Mouse (Mus musculus): ENCODE measurements around the gene Wipi2. TPM values are rescaled to one million over a fixed set of nuclear protein-coding genes. Genes with fewer than 3 reads are reported as not detected.

The Wipi2 gene
- polyA plus RNA-seq, 1 experiment, result 52.0 TPM

GRCm38 (mm10) chr5:142660656-142661434 is 33.3 kb downstream of the Wipi2 start:
- H3K36me3 ChIP-seq (ENCODE audit: control insufficient read depth, insufficient read depth), result peaks cover 45% of the 10 kb centered on the region
- TF ChIP-seq E2F4 (IDR thresholded peaks at IDR 0.05; ENCODE audit: insufficient read depth), result no peak
- no peak for TF ChIP-seq POLR2AphosphoS2 (IDR thresholded peaks at IDR 0.05; ENCODE audit: insufficient read length, low read depth)
- TF ChIP-seq REST (IDR thresholded peaks at IDR 0.05; ENCODE audit: insufficient read depth, insufficient read length), result no peak
- TF ChIP-seq TCF3 (IDR thresholded peaks at IDR 0.05; ENCODE audit: insufficient read length, low read depth), result no peak
- no peak for TF ChIP-seq SRF (IDR thresholded peaks at IDR 0.05; ENCODE audit: control insufficient read depth, insufficient read length, low read depth)
- TF ChIP-seq MAX (IDR thresholded peaks at IDR 0.05; ENCODE audit: low read depth), result no peak
- TF ChIP-seq TCF12 (IDR thresholded peaks at IDR 0.05; ENCODE audit: insufficient read depth, poor library complexity, severe bottlenecking), result no peak
- TF ChIP-seq CEBPB (IDR thresholded peaks at IDR 0.05; ENCODE audit: insufficient read depth, poor library complexity, severe bottlenecking), result no peak
- no peak for TF ChIP-seq USF1 (IDR thresholded peaks at IDR 0.05; ENCODE audit: low read depth)
- TF ChIP-seq MYOG (IDR thresholded peaks at IDR 0.05; ENCODE audit: control insufficient read depth in 1 of 3, insufficient read depth in 1 of 3, insufficient read length in 2 of 3, low read depth in 2 of 3), result no peak
- TF ChIP-seq MYOD1 (IDR thresholded peaks at IDR 0.05; ENCODE audit: control insufficient read depth in 1 of 3, insufficient read length in 2 of 3, low read depth in 2 of 3), result no peak
- TF ChIP-seq POLR2A (IDR thresholded peaks at IDR 0.05; ENCODE audit: insufficient read length, low read depth), result no peak
- no peaks in the 10 kb centered on the region for H3K27me3 ChIP-seq (ENCODE audit: control insufficient read depth, insufficient read depth, insufficient read length)

GRCm38 (mm10) chr5:142667921-142668320 is 40.4 kb downstream of the Wipi2 start:
- Histone ChIP-seq H3K4me3 (no peak overlapping the region), H3ac (ENCODE audit: control insufficient read depth, insufficient read length) (no peak overlapping the region), H3K36me3 (ENCODE audit: control insufficient read depth, insufficient read depth) (peaks cover 13% of the 10 kb centered on the region), H3K27me3 (ENCODE audit: control insufficient read depth, insufficient read depth, insufficient read length) (no peaks in the 10 kb centered on the region), H3K79me2 (ENCODE audit: control insufficient read depth, insufficient read depth) (no peaks in the 10 kb centered on the region), H3K4me2 (ENCODE audit: low read depth) (no peak overlapping the region)
- TF ChIP-seq MYOG (IDR thresholded peaks at IDR 0.05; ENCODE audit: control insufficient read depth in 1 of 3, insufficient read depth in 1 of 3, insufficient read length in 2 of 3, low read depth in 2 of 3) (no peak), MYOD1 (IDR thresholded peaks at IDR 0.05; ENCODE audit: control insufficient read depth in 1 of 3, insufficient read length in 2 of 3, low read depth in 2 of 3) (no peak), MAX (IDR thresholded peaks at IDR 0.05; ENCODE audit: low read depth) (no peak), USF1 (IDR thresholded peaks at IDR 0.05; ENCODE audit: low read depth) (no peak), POLR2AphosphoS2 (IDR thresholded peaks at IDR 0.05; ENCODE audit: insufficient read length, low read depth) (no peak), TCF12 (IDR thresholded peaks at IDR 0.05; ENCODE audit: insufficient read depth, poor library complexity, severe bottlenecking) (no peak), POLR2A (IDR thresholded peaks at IDR 0.05; ENCODE audit: insufficient read length, low read depth) (no peak), REST (IDR thresholded peaks at IDR 0.05; ENCODE audit: insufficient read depth, insufficient read length) (no peak), TCF3 (IDR thresholded peaks at IDR 0.05; ENCODE audit: insufficient read length, low read depth) (no peak), SRF (IDR thresholded peaks at IDR 0.05; ENCODE audit: control insufficient read depth, insufficient read length, low read depth) (no peak)

More at GRCm38 (mm10) chr5:142660656-142661434, 33.3 kb downstream of the Wipi2 start:
- Histone ChIP-seq H3K79me2 (ENCODE audit: control insufficient read depth, insufficient read depth) (no peaks in the 10 kb centered on the region), H3ac (ENCODE audit: control insufficient read depth, insufficient read length) (no peak overlapping the region), H3K4me2 (ENCODE audit: low read depth) (no peak overlapping the region), H3K4me3 (no peak overlapping the region)

- peaks cover 6% of the 10 kb centered on the region for H3K36me3 ChIP-seq (ENCODE audit: control insufficient read depth, insufficient read depth)
- H3ac ChIP-seq (ENCODE audit: control insufficient read depth, insufficient read length), result no peak overlapping the region
- H3K4me2 ChIP-seq (ENCODE audit: low read depth), result no peak overlapping the region
- H3K79me2 ChIP-seq (ENCODE audit: control insufficient read depth, insufficient read depth), result no peaks in the 10 kb centered on the region
- no peaks in the 10 kb centered on the region for H3K27me3 ChIP-seq (ENCODE audit: control insufficient read depth, insufficient read depth, insufficient read length)
- TF ChIP-seq MYOD1 (IDR thresholded peaks at IDR 0.05; ENCODE audit: control insufficient read depth in 1 of 3, insufficient read length in 2 of 3, low read depth in 2 of 3) (no peak), POLR2A (IDR thresholded peaks at IDR 0.05; ENCODE audit: insufficient read length, low read depth) (no peak), E2F4 (IDR thresholded peaks at IDR 0.05; ENCODE audit: insufficient read depth) (no peak), MAX (IDR thresholded peaks at IDR 0.05; ENCODE audit: low read depth) (no peak), SRF (IDR thresholded peaks at IDR 0.05; ENCODE audit: control insufficient read depth, insufficient read length, low read depth) (no peak), USF1 (IDR thresholded peaks at IDR 0.05; ENCODE audit: low read depth) (no peak), MYOG (IDR thresholded peaks at IDR 0.05; ENCODE audit: control insufficient read depth in 1 of 3, insufficient read depth in 1 of 3, insufficient read length in 2 of 3, low read depth in 2 of 3) (no peak), REST (IDR thresholded peaks at IDR 0.05; ENCODE audit: insufficient read depth, insufficient read length) (no peak), TCF12 (IDR thresholded peaks at IDR 0.05; ENCODE audit: insufficient read depth, poor library complexity, severe bottlenecking) (no peak), TCF3 (IDR thresholded peaks at IDR 0.05; ENCODE audit: insufficient read length, low read depth) (no peak), CEBPB (IDR thresholded peaks at IDR 0.05; ENCODE audit: insufficient read depth, poor library complexity, severe bottlenecking) (no peak), POLR2AphosphoS2 (IDR thresholded peaks at IDR 0.05; ENCODE audit: insufficient read length, low read depth) (no peak)
- no peak overlapping the region for H3K4me3 ChIP-seq
These were observed 41.2 kb downstream of the Wipi2 start for GRCm38 (mm10) chr5:142668556-142669263.

- Histone ChIP-seq H3K4me2 (ENCODE audit: low read depth) (no peak overlapping the region), H3K79me2 (ENCODE audit: control insufficient read depth, insufficient read depth) (no peaks in the 10 kb centered on the region), H3ac (ENCODE audit: control insufficient read depth, insufficient read length) (no peak overlapping the region), H3K4me3 (no peak overlapping the region), H3K36me3 (ENCODE audit: control insufficient read depth, insufficient read depth) (peaks cover 6% of the 10 kb centered on the region), H3K27me3 (ENCODE audit: control insufficient read depth, insufficient read depth, insufficient read length) (no peaks in the 10 kb centered on the region)
- no peak for TF ChIP-seq TCF12 (IDR thresholded peaks at IDR 0.05; ENCODE audit: insufficient read depth, poor library complexity, severe bottlenecking)
- TF ChIP-seq MYOD1 (IDR thresholded peaks at IDR 0.05; ENCODE audit: control insufficient read depth in 1 of 3, insufficient read length in 2 of 3, low read depth in 2 of 3), result no peak
- no peak for TF ChIP-seq USF1 (IDR thresholded peaks at IDR 0.05; ENCODE audit: low read depth)
- TF ChIP-seq POLR2AphosphoS2 (IDR thresholded peaks at IDR 0.05; ENCODE audit: insufficient read length, low read depth), result no peak
- TF ChIP-seq POLR2A (IDR thresholded peaks at IDR 0.05; ENCODE audit: insufficient read length, low read depth), result no peak
These were observed 42.2 kb downstream of the Wipi2 start for GRCm38 (mm10) chr5:142669726-142670125.

Data from myocyte (in vitro differentiated cells).